Comparison of ENCODE assay signal across 8 mouse cellular contexts in the genomic region with DNA sequence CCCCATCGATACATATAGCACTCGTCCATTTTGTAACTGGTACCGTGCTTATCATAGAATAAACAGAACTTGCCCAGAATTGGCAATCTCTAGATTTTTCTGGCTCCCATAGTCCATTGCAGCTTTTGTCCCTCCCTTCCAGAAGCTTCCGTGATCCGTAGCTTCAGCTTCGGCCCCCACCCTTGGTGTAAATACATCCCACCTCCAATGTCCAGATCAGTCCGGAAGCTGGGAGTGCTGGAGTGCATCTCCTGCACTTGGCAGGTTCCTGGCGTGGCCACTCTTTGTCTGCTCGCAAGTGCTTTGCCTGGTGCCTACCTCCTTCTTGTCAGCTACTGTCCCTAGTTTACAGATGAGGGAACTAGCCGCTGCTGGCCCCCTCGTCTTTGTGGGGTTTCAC. TPM values are rescaled to one million over a fixed set of nuclear protein-coding genes. Genes with fewer than 3 reads are reported as not detected.
DNase-seq lines count a peak whose midpoint lies in the region; ATAC-seq and TF ChIP-seq lines count a peak whose summit lies in the region.

No protein-coding gene starts in this region.

- peak overlapping the region; percentile 9; the same call in 1 of the 2 replicates for H3K4me2 ChIP-seq in forebrain, postnatal 0 days (ENCODE audit: low read depth)
- H3K4me2 ChIP-seq in intestine, postnatal 0 days (replicated peaks; ENCODE audit: low read depth), result 0 out of 2 replicates have a peak overlapping the region, but pooled peaks have one; percentile 21
- no peak overlapping the region for H3K4me2 ChIP-seq in midbrain, embryonic 15.5 days

- no peaks in the 10 kb centered on the region for H3K9me3 ChIP-seq in forebrain, postnatal 0 days (ENCODE audit: low read length)
- H3K9me3 ChIP-seq in intestine, postnatal 0 days (ENCODE audit: control insufficient read depth), result no peaks in the 10 kb centered on the region
- H3K9me3 ChIP-seq in midbrain, embryonic 15.5 days, result no peaks in the 10 kb centered on the region

- peaks cover 24% of the 10 kb centered on the region for H3K4me1 ChIP-seq in forebrain, postnatal 0 days (ENCODE audit: insufficient read depth)
- no peaks in the 10 kb centered on the region for H3K4me1 ChIP-seq in intestine, postnatal 0 days (replicated peaks; ENCODE audit: control insufficient read depth, insufficient read depth, low read length)
- peaks cover 28% of the 10 kb centered on the region for H3K4me1 ChIP-seq in midbrain, embryonic 15.5 days

- peak overlapping the region; percentile 15; the same call in 1 of the 2 replicates for H3K9ac ChIP-seq in forebrain, postnatal 0 days
- no peak overlapping the region for H3K9ac ChIP-seq in intestine, postnatal 0 days (ENCODE audit: low read depth, low read length)
- no peak overlapping the region for H3K9ac ChIP-seq in midbrain, embryonic 15.5 days

- ATAC-seq in frontal cortex, adult (ENCODE audit: low TSS enrichment), result 0 out of 2 replicates have a peak, but pooled peaks have one; percentile 4
- peak; percentile 19 for ATAC-seq in forebrain, postnatal 0 days
- ATAC-seq in intestine, postnatal 0 days, result no peak
- no peak for ATAC-seq in midbrain, embryonic 15.5 days (replicated peaks)
- ATAC-seq in megakaryocyte-erythroid progenitor cell, adult 5-6 weeks (replicated peaks; ENCODE audit: low FRiP score, low TSS enrichment, poor library complexity, severe bottlenecking), result no peak

- H3K27me3 ChIP-seq in forebrain, postnatal 0 days (ENCODE audit: insufficient read depth, low read length), result no peaks in the 10 kb centered on the region
- H3K27me3 ChIP-seq in intestine, postnatal 0 days (replicated peaks; ENCODE audit: control insufficient read depth, insufficient read depth, low read length), result no peaks in the 10 kb centered on the region
- no peaks in the 10 kb centered on the region for H3K27me3 ChIP-seq in midbrain, embryonic 15.5 days (replicated peaks)

- peaks cover 22% of the 10 kb centered on the region for H3K36me3 ChIP-seq in forebrain, postnatal 0 days (ENCODE audit: insufficient read depth)
- peaks cover 29% of the 10 kb centered on the region for H3K36me3 ChIP-seq in intestine, postnatal 0 days (ENCODE audit: control insufficient read depth, insufficient read depth)
- H3K36me3 ChIP-seq in midbrain, embryonic 15.5 days (replicated peaks), result peaks cover 18% of the 10 kb centered on the region; the same call in 1 of the 2 replicates

- DNase-seq in frontal cortex, postnatal 36 days (ENCODE audit: low spot score in 2 of 2), result no peak
- peak; percentile 30 for DNase-seq in forebrain, postnatal 0 days
- no peak for DNase-seq in MN1 (ENCODE audit: low spot score)
- no peak for DNase-seq in left cerebral cortex, adult 9 months (ENCODE audit: low spot score in 2 of 2)

- TF ChIP-seq CTCF in forebrain, postnatal 0 days (IDR thresholded peaks at IDR 0.05; ENCODE audit: low read depth), result no peak
- no peak for TF ChIP-seq CTCF in intestine, postnatal 0 days (IDR thresholded peaks at IDR 0.05; ENCODE audit: low read depth)

- 19% methylated on average over 11 of the region's 11 CpGs for WGBS in forebrain, postnatal 0 days
- WGBS in intestine, postnatal 0 days, result 47% methylated on average over 11 of the region's 11 CpGs
- 30% methylated on average over 11 of the region's 11 CpGs for WGBS in midbrain, embryonic 15.5 days

- peak overlapping the region; percentile 70 for H3K27ac ChIP-seq in forebrain, postnatal 0 days (ENCODE audit: low read depth, low read length)
- peak overlapping the region; percentile 62 for H3K27ac ChIP-seq in intestine, postnatal 0 days (ENCODE audit: low read depth, low read length)
- H3K27ac ChIP-seq in midbrain, embryonic 15.5 days, result peak overlapping the region; percentile 64

- H3K4me3 ChIP-seq in forebrain, postnatal 0 days (ENCODE audit: low read depth, low read length), result no peak overlapping the region
- H3K4me3 ChIP-seq in intestine, postnatal 0 days (ENCODE audit: low read depth, low read length), result no peak overlapping the region
- no peak overlapping the region for H3K4me3 ChIP-seq in midbrain, embryonic 15.5 days

RNA-seq across cellular contexts. Expression of gene Fam129b, which starts 32.9 kb away (rescaled TPM):
- 38.1 and 43.9 TPM in 2 replicates for total RNA-seq in forebrain, postnatal 0 days (2014; rRNA removed)
- polyA plus RNA-seq in forebrain, postnatal 0 days (2015; fragmentation: Nextera tagmentation; extraction: Ambion mirVana), result 26.6 and 27.7 TPM in 2 replicates
- polyA plus RNA-seq in intestine, postnatal 0 days (2015; fragmentation: Nextera tagmentation; extraction: Ambion mirVana), result 13.9 and 15.3 TPM in 2 replicates
- 29.7 and 31.3 TPM in 2 replicates for polyA plus RNA-seq in midbrain, embryonic 15.5 days (2015; fragmentation: Nextera tagmentation; extraction: Ambion mirVana)
- total RNA-seq in megakaryocyte-erythroid progenitor cell, adult 5-6 weeks (2014; fragmentation: Nextera tagmentation), result 9.0 and 16.3 TPM in 2 replicates
- total RNA-seq in megakaryocyte-erythroid progenitor cell, adult 5-6 weeks (2017), result 13.8 TPM in 2 replicates

RNA-seq across cellular contexts. Expression of gene Rpl12, which starts 52.6 kb away (rescaled TPM):
- 266 and 507 TPM in 2 replicates for total RNA-seq in forebrain, postnatal 0 days (2014; rRNA removed)
- 102 and 129 TPM in 2 replicates for polyA plus RNA-seq in forebrain, postnatal 0 days (2015; fragmentation: Nextera tagmentation; extraction: Ambion mirVana)
- polyA plus RNA-seq in intestine, postnatal 0 days (2015; fragmentation: Nextera tagmentation; extraction: Ambion mirVana), result 90.6 and 103 TPM in 2 replicates
- 82.5 and 85.8 TPM in 2 replicates for polyA plus RNA-seq in midbrain, embryonic 15.5 days (2015; fragmentation: Nextera tagmentation; extraction: Ambion mirVana)
- 3,260 and 3,361 TPM in 2 replicates for total RNA-seq in megakaryocyte-erythroid progenitor cell, adult 5-6 weeks (2014; fragmentation: Nextera tagmentation)
- 3,030 and 3,103 TPM in 2 replicates for total RNA-seq in megakaryocyte-erythroid progenitor cell, adult 5-6 weeks (2017)

RNA-seq across cellular contexts. Expression of gene Lrsam1, which starts 52.6 kb away (rescaled TPM):
- 23.1 and 28.7 TPM in 2 replicates for total RNA-seq in forebrain, postnatal 0 days (2014; rRNA removed)
- 12.7 and 17.4 TPM in 2 replicates for polyA plus RNA-seq in forebrain, postnatal 0 days (2015; fragmentation: Nextera tagmentation; extraction: Ambion mirVana)
- 4.3 and 4.4 TPM in 2 replicates for polyA plus RNA-seq in intestine, postnatal 0 days (2015; fragmentation: Nextera tagmentation; extraction: Ambion mirVana)
- polyA plus RNA-seq in midbrain, embryonic 15.5 days (2015; fragmentation: Nextera tagmentation; extraction: Ambion mirVana), result 22.8 and 24.2 TPM in 2 replicates
- total RNA-seq in megakaryocyte-erythroid progenitor cell, adult 5-6 weeks (2014; fragmentation: Nextera tagmentation), result 5.1 and 12.6 TPM in 2 replicates
- 6.3 and 7.9 TPM in 2 replicates for total RNA-seq in megakaryocyte-erythroid progenitor cell, adult 5-6 weeks (2017)

Comparison
In these comparisons a context has a peak if more than half of its experiments do, and no peak if none do; other contexts are left out.
1. ATAC-seq: peak in frontal cortex, adult (single experiment) and forebrain, postnatal 0 days (single experiment); none in intestine, postnatal 0 days (single experiment), midbrain, embryonic 15.5 days (single experiment) and megakaryocyte-erythroid progenitor cell, adult 5-6 weeks (single experiment).
2. Peak in every context shown above with its lines, with median percentiles within 50 percentile points of each other: H3K27ac ChIP-seq.